Mouse (Mus musculus) urinary bladder, adult 2 months (tissue): Measurements from ENCODE around the gene Gm49333. TPM values are rescaled to one million over a fixed set of nuclear protein-coding genes. Genes with fewer than 3 reads are reported as not detected.

Experiments
- DNase-seq: peaks from one replicate; pipeline ENCODE4 v3.0.0; 2022; ENCODE audit warnings: low spot score
- polyA plus RNA-seq: library from polyadenylated mRNA; depleted of rRNA; stranded (reverse); fragments of >200 nt; gene quantifications from 2 replicates; pipeline ENCODE4 v1.2.3, GENCODE M21; 2012; rRNA removed

Gene Gm49333
- not detected in 2 replicates for polyA plus RNA-seq

GRCm38 (mm10) chr16:20611357-20612227, at the start of gene Gm49333, which contains the start of the genes Eef1akmt4 and Alg3:
Gene Gm49333 (plus strand): TSS chr16:20611610.
Gene Eef1akmt4 (plus strand): TSS chr16:20611593.
Gene Alg3 (minus strand): TSS chr16:20611735.
- DNase-seq: peak; percentile 70

GRCm38 (mm10) chr16:20565075-20565474, 46.3 kb upstream of the Gm49333 start:
- no peak for DNase-seq

- DNase-seq: no peak
These were observed 22.0 kb upstream of the Gm49333 start, which contains the start of gene Vwa5b2 for GRCm38 (mm10) chr16:20589366-20589938. Gene Vwa5b2 (plus strand): TSS chr16:20589471.

- DNase-seq: no peak
These were observed 21.3 kb upstream of the Gm49333 start for GRCm38 (mm10) chr16:20589939-20590679.

- DNase-seq: no peak
These were observed 20.8 kb upstream of the Gm49333 start for GRCm38 (mm10) chr16:20590680-20591038.

GRCm38 (mm10) chr16:20591076-20591705, 20.2 kb upstream of the Gm49333 start:
- DNase-seq: no peak

- no peak for DNase-seq
These were observed 16.2 kb upstream of the Gm49333 start for GRCm38 (mm10) chr16:20595060-20595673.

- DNase-seq: no peak
These were observed 15.7 kb upstream of the Gm49333 start for GRCm38 (mm10) chr16:20595737-20596136.

GRCm38 (mm10) chr16:20596687-20597441, 14.5 kb upstream of the Gm49333 start:
- no peak for DNase-seq

- no peak for DNase-seq
These were observed 10.9 kb upstream of the Gm49333 start for GRCm38 (mm10) chr16:20600511-20600910.

- DNase-seq: no peak
These were observed 6.7 kb upstream of the Gm49333 start for GRCm38 (mm10) chr16:20604705-20605104.

- DNase-seq: peak; percentile 61
These were observed 681 bp upstream of the Gm49333 start for GRCm38 (mm10) chr16:20610501-20611356.

GRCm38 (mm10) chr16:20619541-20620398, 8.4 kb downstream of the Gm49333 start:
- DNase-seq: no peak

GRCm38 (mm10) chr16:20620399-20620735, 9.0 kb downstream of the Gm49333 start:
- no peak for DNase-seq

GRCm38 (mm10) chr16:20620751-20621190, 9.4 kb downstream of the Gm49333 start:
- DNase-seq: no peak

- peak; percentile 41 for DNase-seq
These were observed 10.0 kb downstream of the Gm49333 start, which contains the start of gene Camk2n2 for GRCm38 (mm10) chr16:20621191-20621990. Gene Camk2n2 (minus strand): TSS chr16:20621287.

GRCm38 (mm10) chr16:20621991-20622685, 10.7 kb downstream of the Gm49333 start:
- DNase-seq: no peak
